Mouse (Mus musculus) lung, postnatal 0 days (tissue): ENCODE data around the gene Pla2g4f.

Experiments used
- CTCF ChIP-seq: IDR thresholded peaks from 2 replicates; pipeline ENCODE4 v1.5.1; 2016; ENCODE audit warnings: antibody characterized with exemption, mild to moderate bottlenecking
- EP300 ChIP-seq: IDR thresholded peaks from 2 replicates; pipeline ENCODE4 v1.6.1; 2016; ENCODE audit warnings: antibody characterized with exemption, mild to moderate bottlenecking, control low read depth

- no peak for TF ChIP-seq CTCF
- no peak for TF ChIP-seq EP300
These were observed 37.4 kb upstream of the Pla2g4f start for GRCm38 (mm10) chr2:120351321-120351720.
